Mouse (Mus musculus) CD4-positive helper T cell, adult 2 months (primary cell): ENCODE data around the gene Ntng1.

Source experiments
- DNase-seq: peaks from one replicate; pipeline ENCODE4 v3.0.0-alpha.2; 2012; ENCODE audit warnings: low read depth, missing footprints, low spot score

Ntng1 gene

DNA sequence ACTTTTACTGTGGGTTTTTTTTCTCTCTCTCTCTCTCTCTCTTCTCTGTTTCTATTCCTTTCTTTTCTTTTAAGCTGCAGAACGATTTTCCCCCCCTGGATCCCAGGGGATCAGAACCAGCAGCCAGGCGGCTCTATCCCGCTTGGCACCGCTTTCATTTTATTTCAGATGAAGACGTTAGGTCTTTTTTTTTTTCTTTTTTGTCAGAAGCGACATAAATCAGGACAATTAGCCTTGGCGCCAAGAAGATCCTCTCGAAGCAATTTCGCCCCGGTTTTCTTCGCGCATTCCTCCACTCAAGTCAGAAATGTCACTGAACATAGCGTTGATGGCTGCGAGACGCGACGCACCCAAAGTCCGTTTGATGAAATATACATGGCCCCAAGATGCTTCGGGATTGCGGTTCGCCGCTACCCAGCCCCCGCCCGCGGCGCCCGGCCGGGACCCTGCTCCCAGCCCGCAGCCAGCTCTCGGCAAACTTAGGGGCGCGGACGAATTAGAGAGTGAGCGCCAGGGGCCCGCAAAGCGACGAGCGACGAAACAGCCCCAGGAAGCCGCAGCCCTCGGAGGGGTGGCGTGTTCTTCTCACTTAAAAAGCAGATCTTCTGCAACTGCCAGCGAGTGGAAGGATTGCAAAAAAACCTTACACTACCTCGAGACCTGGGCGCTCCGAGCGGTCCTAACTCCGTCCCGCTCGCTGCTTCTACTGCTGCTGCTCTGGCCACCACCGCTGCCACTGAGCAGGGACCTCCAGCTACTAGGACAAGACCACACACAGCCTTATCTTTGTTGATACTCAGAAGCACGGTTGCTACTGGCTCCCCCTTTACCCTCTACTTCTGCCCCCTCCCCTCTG, at the start of gene Ntng1:
TSS of gene Ntng1 (minus strand) at position 806 of the 856 bp plus-strand sequence.
- no peak for DNase-seq

DNA sequence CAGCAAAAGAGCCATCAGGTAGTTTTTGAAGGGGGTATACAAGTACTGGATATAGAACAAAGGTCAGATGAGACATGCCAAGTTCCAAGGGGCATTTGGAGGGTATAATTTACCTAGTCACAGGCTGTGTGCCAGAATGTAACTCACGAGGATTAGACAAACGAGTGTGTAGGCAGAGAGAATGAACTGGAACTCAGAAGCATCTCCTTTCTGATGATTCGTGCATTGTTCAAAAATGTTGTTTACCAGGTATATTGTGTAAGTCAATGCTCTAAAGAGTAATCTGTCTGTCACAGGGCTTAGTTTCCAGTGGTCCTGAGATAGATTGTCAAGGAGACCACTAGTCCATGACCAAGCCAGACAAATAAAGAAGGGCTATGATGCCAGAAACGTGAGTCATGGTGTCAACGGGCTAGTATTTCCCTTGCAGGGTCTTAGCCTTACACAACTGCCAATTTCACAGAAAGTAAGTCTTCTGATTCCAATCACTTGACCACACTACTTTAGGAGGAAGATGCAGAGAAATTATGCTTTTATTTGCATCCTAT, 43.7 kb upstream of the Ntng1 start:
- no peak for DNase-seq

DNA sequence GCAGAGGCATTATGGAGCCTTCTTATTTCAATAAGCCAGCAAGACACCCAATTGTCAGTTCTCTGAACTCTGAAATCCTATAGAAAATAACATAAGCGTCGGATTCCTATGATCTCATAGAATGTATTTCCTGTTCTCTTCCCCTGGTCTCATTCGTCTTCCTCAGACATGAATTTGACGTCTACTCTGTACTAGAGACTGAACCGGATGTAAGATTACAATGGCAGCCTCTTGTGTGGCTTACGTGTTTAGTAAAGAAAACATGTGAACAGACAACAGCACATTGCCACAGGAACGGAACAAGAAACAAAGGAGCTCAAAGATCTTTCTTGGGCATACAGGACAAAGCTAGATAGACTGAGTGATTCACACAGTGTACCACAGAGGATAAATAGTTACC, 5.3 kb upstream of the Ntng1 start:
- DNase-seq, result no peak

DNA sequence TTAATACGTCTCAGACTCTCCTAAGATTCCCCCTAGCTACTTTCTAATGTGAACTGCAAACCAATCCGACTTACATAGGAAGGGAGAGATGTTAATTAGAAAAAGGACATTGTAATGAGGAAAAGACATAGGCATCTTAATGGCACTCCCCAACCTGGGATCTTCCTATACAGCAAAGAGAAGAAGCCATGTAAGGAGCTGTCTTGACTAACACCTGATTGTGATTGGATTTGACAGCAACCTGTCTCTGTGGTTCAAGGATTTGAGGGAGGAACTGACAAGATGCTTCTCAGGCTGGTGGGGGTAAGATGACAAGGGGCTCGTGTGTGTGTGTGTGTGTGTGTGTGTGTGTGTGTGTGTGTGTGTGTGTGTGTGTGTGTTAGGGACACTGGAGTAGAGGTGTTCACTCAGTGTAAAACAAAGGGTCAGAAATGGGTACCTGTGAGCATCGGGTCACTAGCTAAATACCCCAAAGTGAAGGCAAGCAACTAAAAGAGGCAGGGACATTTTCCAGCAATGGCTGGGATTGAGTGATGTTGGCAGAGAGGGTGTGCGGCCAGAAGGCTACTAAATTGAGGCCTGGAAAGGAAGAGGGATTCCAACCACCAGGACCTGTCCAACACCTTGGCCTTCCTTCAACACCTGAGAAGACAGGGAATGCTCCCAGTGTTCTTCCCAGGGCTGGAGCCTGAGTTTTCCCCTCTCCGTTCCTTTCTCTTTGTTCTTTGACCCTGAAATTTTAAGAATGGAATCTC, 667 bp upstream of the Ntng1 start:
- DNase-seq, result no peak

DNA sequence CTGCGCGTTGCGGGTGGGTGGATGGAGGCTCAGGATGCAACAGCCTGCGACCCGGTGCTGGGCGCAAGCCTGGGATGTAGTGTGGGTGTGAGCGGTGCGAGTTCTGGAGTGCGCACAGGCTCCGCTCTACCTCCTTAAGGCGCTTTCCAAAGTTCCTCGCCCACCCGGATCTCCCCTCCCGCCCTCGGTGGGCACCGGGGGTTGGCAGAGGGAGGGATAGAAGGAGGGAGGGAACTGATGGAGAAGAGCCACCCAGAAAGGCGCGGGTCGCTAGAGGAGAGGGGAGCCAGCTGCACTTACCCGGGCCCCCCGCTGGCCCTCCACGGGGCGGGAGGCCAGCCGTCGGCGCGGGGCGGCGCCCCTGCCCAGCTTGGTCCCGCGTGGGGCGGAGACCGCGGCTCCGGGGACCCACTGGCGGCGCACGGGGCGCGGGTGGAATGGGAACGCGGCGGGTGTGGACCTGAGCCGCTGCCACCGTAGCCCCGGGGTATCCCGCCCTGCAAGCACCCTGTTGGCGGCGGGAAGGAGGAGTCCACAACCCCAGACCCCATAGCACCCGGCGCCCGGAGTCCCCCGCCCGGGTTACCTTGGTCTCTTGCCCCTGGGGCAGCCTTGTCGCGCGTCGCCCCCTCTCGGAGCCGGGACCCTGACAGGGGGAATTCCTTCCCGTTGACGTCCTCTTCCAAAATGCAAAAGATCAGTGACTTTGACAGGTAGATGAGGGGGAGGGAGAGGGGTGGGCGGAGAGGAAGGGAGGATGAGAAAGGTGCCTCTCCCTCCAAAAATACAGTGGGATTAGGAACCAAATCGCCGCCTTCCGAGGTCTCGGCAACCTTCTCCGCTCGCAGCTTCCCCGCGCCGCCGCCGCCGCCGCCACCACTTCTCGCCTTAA, 1.3 kb downstream of the Ntng1 start:
- DNase-seq, result no peak

DNA sequence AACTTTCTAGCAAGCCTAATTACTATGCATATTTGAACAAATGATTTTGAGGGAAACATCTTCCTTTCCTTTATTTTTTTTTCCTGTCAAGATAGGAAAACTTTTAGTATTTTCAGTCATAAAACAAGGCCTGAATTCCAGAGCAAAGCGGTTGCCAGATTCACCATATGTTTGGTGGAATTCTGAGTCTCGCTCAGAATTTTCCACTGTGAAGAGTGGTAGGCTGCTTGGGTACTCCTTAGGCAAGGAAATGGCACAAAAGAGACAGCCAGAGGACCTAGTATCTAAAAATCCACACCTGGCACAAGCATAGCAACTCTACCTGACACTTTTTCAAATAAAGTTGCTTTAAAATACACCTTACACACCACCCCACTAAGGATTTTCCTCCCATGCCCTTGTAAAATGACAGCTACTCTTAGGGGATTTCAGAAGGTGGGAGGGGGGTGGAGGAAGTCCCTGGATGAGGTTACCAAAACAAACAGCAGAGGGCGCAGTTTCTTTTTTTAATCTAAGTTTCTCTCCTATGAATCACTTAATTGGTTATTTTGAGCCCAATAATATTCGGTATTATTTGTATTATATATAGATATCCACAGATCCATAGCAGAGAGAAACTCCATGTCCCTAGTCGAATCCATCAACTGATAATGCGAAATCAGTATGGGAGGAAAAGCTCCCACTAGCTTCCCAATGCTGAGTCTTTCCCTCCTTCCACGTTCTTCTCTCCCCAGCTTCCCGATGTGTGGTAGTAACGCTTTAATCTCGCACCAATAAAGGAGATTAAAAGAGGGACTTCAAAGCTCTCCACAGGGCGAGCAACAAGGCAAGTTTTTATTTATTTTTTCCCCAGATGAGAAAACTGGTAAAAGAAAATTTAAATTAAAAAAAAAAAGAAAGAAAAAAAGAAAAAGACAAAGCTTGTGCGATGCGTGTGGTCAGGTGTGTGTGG, 2.2 kb downstream of the Ntng1 start:
- peak; percentile 17 for DNase-seq

DNA sequence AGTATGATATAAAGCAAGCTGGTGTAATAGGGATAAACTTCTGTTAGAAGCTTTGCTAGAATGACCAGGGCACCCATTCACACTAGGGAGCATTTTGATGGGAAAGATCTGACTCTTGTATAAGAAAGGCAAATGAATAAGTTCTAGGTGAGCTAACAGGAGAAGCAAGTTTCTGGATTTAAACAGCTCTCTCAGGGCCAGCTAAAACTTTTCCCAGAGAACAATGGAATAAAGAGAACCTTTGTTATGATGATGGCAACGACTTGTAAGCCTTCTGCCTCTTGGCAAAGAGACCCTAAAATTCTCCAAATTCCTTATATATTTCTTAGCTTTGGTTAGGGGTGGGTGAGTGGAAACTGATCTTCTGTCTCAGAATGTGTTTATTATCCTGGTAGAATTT, 7.7 kb downstream of the Ntng1 start:
- DNase-seq, result no peak

DNA sequence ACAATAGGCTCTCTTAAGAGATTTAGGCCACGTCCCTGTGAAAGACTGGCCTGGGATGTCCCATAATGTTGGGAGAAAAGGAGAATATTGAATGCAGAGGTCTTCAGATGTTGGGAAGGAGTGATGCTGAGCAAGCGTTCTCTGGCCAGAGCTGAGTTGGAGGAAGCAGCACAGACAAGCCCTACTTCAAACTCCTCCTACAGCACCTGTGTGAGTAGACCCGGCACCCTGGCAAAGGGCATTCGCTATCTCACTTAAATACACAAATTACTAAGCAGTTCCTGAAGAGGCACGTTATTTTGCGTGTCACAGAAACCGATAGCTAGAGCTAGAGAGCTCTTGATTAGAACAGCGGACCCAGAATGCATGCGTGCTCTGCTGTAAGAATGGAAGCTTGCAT, 10.7 kb downstream of the Ntng1 start:
- DNase-seq, result no peak

DNA sequence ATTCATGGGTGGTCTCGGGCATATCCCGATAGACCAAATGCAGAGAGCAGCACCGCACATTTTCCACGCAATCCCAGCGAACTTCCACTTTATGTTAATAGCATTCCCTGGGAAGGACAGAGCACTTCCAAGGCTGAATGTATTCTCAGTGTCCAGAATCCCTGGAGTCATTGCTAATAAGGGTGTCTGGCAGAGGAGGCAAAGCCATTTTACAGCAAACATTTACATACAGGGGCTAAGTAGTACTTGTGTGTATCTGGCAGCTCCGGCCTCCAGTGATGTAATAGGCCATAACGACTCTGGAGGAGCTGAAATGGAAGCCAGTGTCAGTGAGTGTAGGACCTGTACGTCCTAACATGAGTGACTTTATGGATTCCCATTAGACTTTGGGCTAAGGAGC, 11.5 kb downstream of the Ntng1 start:
- DNase-seq, result no peak

DNA sequence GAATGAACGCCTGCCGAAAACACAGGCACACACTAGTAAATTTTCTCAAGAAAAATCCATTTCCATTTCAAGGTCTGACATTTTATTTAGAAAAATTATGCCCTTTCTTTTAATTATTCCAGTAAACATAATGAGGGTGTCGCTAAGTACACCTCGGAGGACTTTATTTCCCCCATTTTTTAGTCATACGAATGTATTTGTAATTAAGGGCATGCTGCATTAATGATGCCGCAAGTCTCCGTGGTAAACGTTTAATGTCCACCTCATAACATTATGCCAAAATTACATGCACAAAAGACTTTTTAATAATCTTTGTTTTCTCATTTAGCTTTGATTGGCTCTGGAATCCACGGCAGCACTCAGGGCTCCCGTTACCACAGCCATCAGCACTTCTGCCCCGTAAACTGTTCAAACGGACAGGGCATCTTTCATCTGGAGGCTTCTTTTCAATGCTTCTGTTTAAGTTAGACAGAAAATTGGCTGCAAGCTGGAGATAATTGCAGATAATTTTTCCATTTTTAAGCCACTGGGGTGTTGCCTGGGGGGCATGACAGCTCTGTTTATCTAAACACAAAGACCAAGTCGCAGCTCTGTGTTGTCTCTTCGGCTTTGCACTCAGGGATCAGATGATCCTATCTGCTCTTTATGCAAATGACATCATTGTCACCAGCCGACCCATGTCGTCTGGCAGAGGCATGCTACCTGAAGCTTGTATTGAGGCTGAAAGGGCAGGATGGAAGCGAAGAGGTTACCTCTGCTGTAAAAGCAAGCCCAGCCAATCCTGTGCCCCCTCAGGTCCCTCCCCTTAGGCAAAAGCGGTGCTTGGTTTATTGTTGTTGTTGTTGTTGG, 12.5 kb downstream of the Ntng1 start:
- no peak for DNase-seq

DNA sequence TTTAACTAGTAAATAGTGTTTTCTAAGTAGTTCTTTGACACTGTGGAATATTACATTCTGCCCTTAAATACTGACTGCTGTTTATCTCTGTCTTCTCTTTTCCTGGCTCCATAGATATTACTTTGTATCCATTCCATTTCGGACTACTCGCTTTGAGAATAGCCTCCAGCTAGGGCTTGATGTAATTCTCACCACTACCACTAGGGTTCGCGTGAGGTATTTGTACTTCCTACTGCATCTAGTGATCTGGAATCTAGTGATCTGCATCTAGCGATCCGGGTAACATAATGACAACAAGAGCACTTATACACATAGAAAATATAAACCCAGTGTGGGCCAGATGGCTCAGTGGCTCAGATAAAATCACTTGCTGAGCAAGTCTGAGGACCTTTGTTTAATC, 14.2 kb downstream of the Ntng1 start:
- DNase-seq, result no peak

DNA sequence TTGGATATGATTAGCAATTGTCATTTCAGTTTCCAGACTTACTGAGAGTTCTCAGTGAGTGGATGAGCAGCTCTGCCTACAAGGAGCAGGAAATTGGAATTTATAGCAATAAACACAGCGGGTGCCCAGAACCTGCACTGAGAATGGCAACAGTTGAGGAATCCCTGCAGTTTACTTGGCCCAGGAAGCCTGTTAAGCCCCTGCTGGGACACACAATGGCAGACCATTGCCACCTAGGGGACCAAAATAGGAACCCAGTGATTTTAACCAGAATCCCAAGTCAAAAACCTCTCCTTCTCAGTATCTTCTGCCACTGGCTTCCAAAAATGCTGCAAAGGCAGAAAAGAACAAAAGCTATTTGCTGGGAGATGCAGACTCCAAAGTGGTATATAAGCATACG, 37.8 kb downstream of the Ntng1 start:
- no peak for DNase-seq

DNA sequence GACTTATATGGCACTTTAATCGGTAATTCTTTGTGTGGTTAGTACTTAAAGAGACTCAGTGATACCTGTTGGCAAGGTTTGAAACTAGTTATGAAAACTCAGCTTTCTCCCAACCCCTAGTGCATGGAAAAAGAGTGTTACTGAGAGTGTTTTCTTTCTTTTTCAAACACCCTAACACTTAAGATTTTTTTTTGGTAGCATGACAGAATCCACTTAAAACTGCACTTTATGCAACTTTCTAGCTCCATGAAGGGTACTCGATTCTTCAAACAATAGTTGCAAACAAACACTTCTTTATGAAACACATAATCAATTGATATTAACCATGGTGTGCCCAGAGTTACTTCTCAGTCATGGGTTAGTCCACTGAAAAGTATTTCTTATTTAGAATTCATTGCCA, 49.4 kb downstream of the Ntng1 start:
- no peak for DNase-seq

DNA sequence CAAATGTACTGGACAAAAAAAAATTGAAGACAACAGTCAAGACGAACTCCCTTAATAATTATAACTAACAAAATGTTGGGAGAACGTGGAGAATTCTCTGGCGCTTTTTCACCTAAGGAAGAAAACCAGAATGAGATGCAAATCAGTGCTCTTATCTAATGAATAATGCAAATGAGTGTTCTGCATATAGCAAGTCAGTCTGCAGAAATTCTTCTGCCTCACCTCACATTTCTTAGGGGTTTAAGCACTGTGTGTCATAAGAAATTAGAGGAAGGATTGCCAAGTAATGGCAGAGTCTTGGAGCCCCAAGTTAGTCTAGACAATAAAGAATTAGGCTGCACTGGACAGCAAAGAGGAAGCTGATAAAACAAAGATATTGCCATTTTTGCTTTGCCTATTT, 49.8 kb downstream of the Ntng1 start:
- DNase-seq, result no peak

DNA sequence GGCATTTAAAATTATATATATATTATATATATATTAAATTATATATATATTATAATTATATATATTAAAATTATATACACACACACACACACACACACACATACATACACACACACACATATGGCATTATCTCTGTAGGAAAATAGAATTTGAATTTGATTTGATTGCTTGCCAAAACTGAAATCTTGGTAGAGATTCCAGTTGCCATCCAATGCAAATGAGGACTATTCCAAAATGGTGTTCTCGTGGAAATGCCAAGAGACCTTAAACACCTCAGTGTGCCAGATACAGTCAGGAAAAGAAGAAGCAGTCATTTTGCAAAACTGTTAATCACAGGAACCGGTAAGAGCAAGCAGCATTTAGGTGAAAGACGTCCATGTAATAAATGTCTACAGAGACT, 51.3 kb downstream of the Ntng1 start:
- DNase-seq, result no peak

DNA sequence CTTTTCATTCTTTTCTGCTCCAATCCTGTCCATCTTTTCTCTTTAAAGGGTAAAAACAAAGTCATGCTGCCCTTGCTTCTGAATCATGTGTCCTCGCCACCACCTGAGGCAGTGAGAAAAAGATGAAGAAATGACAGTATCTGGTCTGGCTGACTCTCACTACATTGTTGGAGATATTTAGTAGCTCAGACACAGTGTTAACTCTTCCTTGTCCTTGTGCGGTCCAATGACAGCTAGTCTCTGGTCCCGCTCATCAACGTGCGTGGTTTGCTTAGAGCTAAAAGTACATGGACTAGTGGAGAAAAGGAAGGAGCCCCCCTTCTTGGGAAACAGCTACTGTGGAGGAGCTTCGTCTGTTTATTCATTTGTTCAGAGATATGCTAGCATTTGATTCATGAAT, 56.6 kb downstream of the Ntng1 start:
- no peak for DNase-seq

DNA sequence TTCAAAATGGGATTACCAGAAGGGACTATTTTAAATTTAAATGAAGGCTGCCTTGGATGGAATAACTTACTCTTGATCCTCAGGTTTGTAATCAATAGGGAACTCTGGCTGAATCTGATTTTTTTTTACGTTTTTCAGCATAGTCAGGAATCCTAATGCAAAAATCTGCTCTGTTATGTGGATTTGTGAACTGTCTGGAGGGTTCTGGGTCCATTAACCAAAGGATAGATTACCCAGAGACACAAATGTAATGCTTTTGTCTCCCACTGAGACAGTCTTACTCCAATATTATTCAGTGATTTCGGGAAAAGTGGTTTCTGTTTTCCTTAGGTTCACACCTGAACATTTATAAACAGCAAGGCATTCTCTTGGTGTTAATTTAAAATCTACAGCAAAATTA, 58.5 kb downstream of the Ntng1 start:
- DNase-seq, result no peak

DNA sequence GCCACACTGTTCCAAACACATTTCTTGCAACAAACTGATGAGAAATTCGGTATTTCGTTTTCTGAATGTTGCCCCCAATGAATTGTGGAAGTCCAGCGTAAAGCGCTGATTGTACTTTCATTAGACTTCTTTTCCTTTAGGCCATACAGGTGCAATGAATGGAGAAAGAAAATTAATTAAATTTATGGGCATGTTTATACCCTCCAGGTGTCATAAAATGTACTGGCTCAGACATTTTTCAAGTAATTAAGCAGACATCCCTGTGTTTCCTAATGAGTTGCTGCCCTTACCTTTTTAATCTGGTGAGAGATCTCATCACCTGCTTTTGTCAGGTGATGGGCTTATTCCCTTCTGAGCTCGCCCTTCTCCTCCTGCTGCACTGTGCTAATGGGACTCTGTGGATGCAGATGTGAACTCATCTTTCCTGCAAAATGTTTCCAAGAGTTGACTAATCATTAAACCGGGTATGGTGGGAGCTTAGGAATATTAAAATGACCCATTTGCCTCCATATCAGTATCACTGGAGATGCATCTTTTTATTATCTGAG, 79.0 kb downstream of the Ntng1 start:
- DNase-seq, result no peak

DNA sequence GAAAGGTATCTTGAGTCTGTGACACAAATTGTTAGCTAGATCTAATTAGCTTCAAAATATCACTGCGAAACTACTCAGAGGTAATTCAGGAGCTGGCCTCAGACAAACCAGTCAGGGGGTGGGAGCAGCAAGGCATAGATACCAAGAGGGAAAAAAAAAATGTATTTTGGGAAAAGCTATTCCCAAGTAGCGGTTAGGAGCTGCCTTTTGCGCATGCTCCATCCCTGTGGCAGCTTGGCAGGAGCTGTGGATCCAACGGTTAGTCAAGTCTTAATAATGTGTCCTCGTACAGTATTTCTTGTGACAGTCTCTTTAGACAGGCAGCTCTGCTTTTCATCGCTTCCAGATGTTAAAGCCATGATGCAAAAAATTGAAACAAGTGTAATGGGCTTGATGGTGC, 87.9 kb downstream of the Ntng1 start:
- no peak for DNase-seq
